ENCODE assay signal across 8 mouse cellular contexts in the genomic region with DNA sequence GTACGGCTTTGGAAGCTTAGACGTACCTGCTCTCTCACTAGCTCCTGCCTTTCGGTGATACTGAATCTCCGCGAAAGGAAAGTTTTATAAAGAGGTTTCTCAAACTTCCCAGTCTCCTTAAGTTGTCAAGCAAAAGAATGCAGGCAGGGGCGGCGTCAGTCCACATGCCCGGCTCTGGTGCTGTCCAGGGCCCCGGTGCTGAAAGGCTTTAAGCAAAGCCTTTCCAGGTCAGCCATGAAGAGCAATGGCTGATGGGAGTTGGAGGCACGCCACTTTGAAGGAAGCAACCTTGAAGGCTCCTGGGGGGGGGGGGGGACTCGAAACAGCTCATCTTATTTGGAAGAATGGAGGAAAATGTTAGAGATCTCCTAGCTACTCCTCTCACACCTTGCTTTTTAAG. TPM values are rescaled to one million over a fixed set of nuclear protein-coding genes. Genes with fewer than 3 reads are reported as not detected.
DNase-seq lines count a peak whose midpoint lies in the region.

No protein-coding gene starts in this region.

- DNase-seq in gastrocnemius, postnatal 14 days, result peak; percentile 29
- DNase-seq in gastrocnemius, adult 18-20 months (ENCODE audit: low spot score), result no peak
- peak; percentile 81 for DNase-seq in testis, postnatal 10 days (ENCODE audit: low spot score)
- no peak for DNase-seq in testis, postnatal 14 days (ENCODE audit: low spot score)
- DNase-seq in kidney, postnatal 25 days, result peak; percentile 48 to 56
- DNase-seq in yolk sac, embryonic 10.5 days (ENCODE audit: low spot score), result peak; percentile 31
- DNase-seq in right cerebral cortex, postnatal 10 days (ENCODE audit: low spot score in 2 of 2), result no peak
- DNase-seq in urinary bladder, adult 18-20 months (ENCODE audit: low spot score in 2 of 2), result no peak

- intact Hi-C loops in gastrocnemius, postnatal 14 days (cut with DNase I; ENCODE audit: low total_unique reads), result no loop called here

RNA-seq across cellular contexts. Expression of gene Crtac1, which starts 34.3 kb away (rescaled TPM):
- under 1 TPM; 0.45 to 0.58 TPM for total RNA-seq in gastrocnemius, postnatal 14 days (2021)
- under 1 TPM in 1 of 2 experiments, not detected in 1; 0.45 TPM for total RNA-seq in gastrocnemius, adult 18-20 months (2021)

Comparison
In these comparisons a context has a peak if more than half of its experiments do, and no peak if none do; other contexts are left out.
1. DNase-seq: peak in gastrocnemius, postnatal 14 days (single experiment), testis, postnatal 10 days (single experiment), kidney, postnatal 25 days (2 of 2) and yolk sac, embryonic 10.5 days (single experiment); none in gastrocnemius, adult 18-20 months (single experiment), testis, postnatal 14 days (single experiment), right cerebral cortex, postnatal 10 days (0 of 2) and urinary bladder, adult 18-20 months (0 of 2).